Mouse (Mus musculus): ENCODE results near the gene Sncb. TPM values are rescaled to one million over a fixed set of nuclear protein-coding genes. Genes with fewer than 3 reads are reported as not detected.

Sncb gene
- polyA plus RNA-seq, 1 experiment from 2014 or later: 157 TPM

DNA sequence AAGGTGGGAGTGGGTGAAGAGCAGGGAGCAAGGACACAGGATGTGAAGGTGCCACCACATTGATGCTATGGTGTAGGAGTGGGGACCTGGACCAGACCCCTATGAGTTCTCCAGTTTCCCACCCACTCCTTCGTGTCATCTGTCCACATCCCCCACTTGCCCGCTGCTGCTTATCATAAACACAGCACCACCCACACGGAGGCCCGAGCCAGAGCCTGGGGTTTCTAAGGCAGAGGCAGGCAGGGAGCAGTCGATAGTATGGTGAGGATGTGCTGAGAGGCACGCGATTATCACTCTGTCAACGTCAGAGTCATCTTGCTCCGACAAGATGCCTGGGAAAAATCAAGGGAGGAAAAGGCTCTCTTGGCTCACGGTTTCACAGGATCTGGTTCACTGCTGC, 32.3 kb upstream of the Sncb start:
- H3K4me1 ChIP-seq (ENCODE audit: control insufficient read depth, insufficient read depth, low read depth, low read length): no peaks in the 10 kb centered on the region
- H3K4me3 ChIP-seq (ENCODE audit: low read length): no peak overlapping the region
- no peak overlapping the region for H3K4me2 ChIP-seq (ENCODE audit: low read length)
- H3K27ac ChIP-seq (ENCODE audit: low read depth, low read length): no peak overlapping the region
- no peaks in the 10 kb centered on the region for H3K36me3 ChIP-seq (ENCODE audit: control insufficient read depth, insufficient read depth, low read length)
- WGBS: 80% methylated on average over 10 of the region's 10 CpGs
- no peak for ATAC-seq
- H3K9ac ChIP-seq (ENCODE audit: low read depth, low read length): no peak overlapping the region
- peaks cover 2% of the 10 kb centered on the region; the same call in 1 of the 2 replicates for H3K27me3 ChIP-seq (replicated peaks; ENCODE audit: control insufficient read depth, insufficient read depth, low read length)
- H3K9me3 ChIP-seq (ENCODE audit: control insufficient read depth, low read length): no peaks in the 10 kb centered on the region

DNA sequence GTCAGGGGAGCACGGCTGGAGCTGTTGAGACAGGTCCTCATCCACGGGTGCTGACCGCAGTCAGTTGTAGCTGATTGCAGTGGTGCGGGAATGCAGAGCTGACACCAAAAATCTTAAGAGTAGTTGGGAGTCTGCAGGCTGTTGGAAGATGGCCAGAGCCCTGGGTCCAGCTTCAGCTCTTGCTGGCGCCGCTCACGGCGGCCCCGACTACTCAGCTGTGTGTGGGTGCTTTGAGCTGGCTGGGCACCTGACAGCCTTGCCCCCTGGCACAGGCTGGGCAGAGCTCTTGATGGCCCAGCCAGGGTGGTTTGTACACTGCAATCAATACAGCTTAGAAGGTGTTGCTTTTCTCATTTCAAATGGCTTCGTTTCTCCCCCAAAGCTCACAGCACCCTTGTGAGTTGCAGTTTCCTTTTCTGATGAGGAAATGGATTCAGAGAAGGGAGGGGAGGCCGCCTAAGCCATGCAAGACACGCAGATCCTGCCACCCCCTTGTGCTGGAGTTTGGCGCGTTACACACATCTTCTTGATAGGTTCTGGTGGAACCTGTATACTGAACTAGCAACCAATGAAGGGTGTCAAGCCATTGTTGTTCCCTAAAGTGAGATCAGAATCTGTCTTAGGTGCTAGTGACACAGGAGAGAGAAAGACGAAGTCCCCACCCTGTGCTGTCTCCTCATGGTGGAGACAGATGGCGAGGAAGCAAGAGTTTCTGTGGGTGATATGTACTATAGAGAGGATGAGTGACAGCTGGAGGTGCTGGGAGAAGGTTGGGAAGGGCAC, 31.7 kb upstream of the Sncb start:
- 82% methylated on average over 16 of the region's 16 CpGs for WGBS
- H3K36me3 ChIP-seq (ENCODE audit: control insufficient read depth, insufficient read depth, low read length): no peaks in the 10 kb centered on the region

DNA sequence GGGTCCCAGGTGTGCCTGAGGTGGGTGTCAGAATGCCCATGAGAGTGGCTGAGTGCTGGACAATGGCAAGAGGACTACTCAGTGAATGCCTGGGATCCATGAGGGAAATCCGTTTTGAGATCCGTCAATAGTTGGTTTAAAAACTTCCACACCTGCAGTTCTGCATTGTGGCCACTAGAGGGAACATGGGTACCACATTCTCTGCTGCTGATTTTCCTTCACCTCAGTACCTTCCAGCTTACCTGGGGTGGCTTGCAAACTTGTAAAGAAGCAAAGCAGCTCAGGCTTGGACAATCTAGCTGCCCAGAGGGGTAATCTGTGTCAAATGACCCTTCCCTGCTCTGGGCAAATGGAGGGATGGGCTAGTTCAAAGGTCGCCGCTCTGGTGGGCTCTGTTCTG, 31.0 kb upstream of the Sncb start:
- Histone ChIP-seq H3K36me3 (ENCODE audit: control insufficient read depth, insufficient read depth, low read length) (no peaks in the 10 kb centered on the region), H3K4me2 (ENCODE audit: low read length) (no peak overlapping the region), H3K4me3 (ENCODE audit: low read length) (no peak overlapping the region), H3K4me1 (ENCODE audit: control insufficient read depth, insufficient read depth, low read depth, low read length) (no peaks in the 10 kb centered on the region), H3K9ac (ENCODE audit: low read depth, low read length) (no peak overlapping the region), H3K27ac (ENCODE audit: low read depth, low read length) (no peak overlapping the region), H3K9me3 (ENCODE audit: control insufficient read depth, low read length) (no peaks in the 10 kb centered on the region), H3K27me3 (replicated peaks; ENCODE audit: control insufficient read depth, insufficient read depth, low read length) (peaks cover 5% of the 10 kb centered on the region)
- WGBS: 42% methylated on average over 4 of the region's 4 CpGs
- ATAC-seq: no peak

More for the DNA sequence above, 31.7 kb upstream of the Sncb start:
- H3K27ac ChIP-seq (ENCODE audit: low read depth, low read length): no peak overlapping the region
- no peaks in the 10 kb centered on the region for H3K9me3 ChIP-seq (ENCODE audit: control insufficient read depth, low read length)
- H3K9ac ChIP-seq (ENCODE audit: low read depth, low read length): no peak overlapping the region
- no peak for ATAC-seq
- H3K27me3 ChIP-seq (replicated peaks; ENCODE audit: control insufficient read depth, insufficient read depth, low read length): peaks cover 4% of the 10 kb centered on the region
- no peak overlapping the region for H3K4me2 ChIP-seq (ENCODE audit: low read length)
- no peak overlapping the region for H3K4me3 ChIP-seq (ENCODE audit: low read length)
- no peaks in the 10 kb centered on the region for H3K4me1 ChIP-seq (ENCODE audit: control insufficient read depth, insufficient read depth, low read depth, low read length)

DNA sequence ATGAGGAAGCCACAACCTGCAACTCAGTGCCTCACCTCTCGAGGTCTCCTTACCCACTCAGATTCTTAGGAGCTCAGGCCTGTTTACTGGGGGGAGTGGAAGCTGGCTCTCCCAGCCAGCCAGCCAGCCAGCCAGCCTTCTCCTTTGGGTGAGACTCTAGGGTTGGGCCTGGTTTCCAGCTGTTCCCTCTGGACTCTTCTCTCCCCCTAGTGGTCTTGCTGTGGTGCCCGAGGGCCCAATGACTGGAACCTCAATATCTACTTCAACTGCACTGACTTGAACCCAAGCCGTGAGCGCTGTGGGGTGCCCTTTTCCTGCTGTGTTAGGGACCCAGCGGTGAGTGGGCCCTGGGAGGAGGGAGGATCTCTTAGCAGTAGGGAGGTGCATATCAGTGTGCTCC, 28.4 kb upstream of the Sncb start:
- H3K9me3 ChIP-seq (ENCODE audit: control insufficient read depth, low read length): no peaks in the 10 kb centered on the region
- H3K27me3 ChIP-seq (replicated peaks; ENCODE audit: control insufficient read depth, insufficient read depth, low read length): peaks cover 5% of the 10 kb centered on the region
- WGBS: 52% methylated on average over 5 of the region's 5 CpGs
- no peak overlapping the region for H3K4me3 ChIP-seq (ENCODE audit: low read length)
- H3K9ac ChIP-seq (ENCODE audit: low read depth, low read length): no peak overlapping the region
- H3K27ac ChIP-seq (ENCODE audit: low read depth, low read length): no peak overlapping the region
- H3K36me3 ChIP-seq (ENCODE audit: control insufficient read depth, insufficient read depth, low read length): no peaks in the 10 kb centered on the region
- no peak overlapping the region for H3K4me2 ChIP-seq (ENCODE audit: low read length)
- ATAC-seq: no peak
- H3K4me1 ChIP-seq (ENCODE audit: control insufficient read depth, insufficient read depth, low read depth, low read length): peaks cover 10% of the 10 kb centered on the region

DNA sequence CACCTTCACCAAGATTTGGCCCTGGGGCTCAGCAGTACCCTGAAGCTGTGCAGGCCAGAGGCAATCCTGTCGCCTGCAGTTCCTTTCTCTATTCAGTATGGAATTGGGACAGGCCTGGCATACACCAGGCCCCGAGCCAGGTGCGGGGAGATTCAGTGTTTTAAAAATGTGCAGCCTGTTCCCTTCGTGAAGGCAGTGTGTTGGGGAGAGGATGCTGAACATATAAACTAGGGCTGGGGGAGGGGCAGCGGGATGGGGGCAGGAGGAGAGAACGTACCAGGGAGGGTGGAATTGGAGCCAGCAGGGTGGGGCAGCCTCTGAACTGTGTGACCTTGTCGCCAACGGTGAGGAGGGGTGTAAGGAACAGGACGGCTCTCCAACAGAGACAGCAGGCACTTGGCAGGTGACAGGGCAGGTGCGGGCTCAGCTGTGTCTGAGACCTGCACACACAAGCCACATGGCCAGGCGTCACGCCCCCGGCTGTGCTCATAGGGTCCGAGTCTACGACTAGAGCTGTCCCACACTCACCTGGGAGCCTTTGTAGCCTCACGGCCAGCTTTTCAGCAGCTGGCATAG, 27.7 kb upstream of the Sncb start:
- no peak for ATAC-seq
- Histone ChIP-seq H3K27ac (ENCODE audit: low read depth, low read length) (no peak overlapping the region), H3K4me2 (ENCODE audit: low read length) (no peak overlapping the region), H3K9ac (ENCODE audit: low read depth, low read length) (no peak overlapping the region), H3K4me1 (ENCODE audit: control insufficient read depth, insufficient read depth, low read depth, low read length) (peaks cover 11% of the 10 kb centered on the region), H3K9me3 (ENCODE audit: control insufficient read depth, low read length) (no peaks in the 10 kb centered on the region), H3K27me3 (replicated peaks; ENCODE audit: control insufficient read depth, insufficient read depth, low read length) (peaks cover 5% of the 10 kb centered on the region), H3K4me3 (ENCODE audit: low read length) (no peak overlapping the region), H3K36me3 (ENCODE audit: control insufficient read depth, insufficient read depth, low read length) (no peaks in the 10 kb centered on the region)
- 78% methylated on average over 16 of the region's 16 CpGs for WGBS

DNA sequence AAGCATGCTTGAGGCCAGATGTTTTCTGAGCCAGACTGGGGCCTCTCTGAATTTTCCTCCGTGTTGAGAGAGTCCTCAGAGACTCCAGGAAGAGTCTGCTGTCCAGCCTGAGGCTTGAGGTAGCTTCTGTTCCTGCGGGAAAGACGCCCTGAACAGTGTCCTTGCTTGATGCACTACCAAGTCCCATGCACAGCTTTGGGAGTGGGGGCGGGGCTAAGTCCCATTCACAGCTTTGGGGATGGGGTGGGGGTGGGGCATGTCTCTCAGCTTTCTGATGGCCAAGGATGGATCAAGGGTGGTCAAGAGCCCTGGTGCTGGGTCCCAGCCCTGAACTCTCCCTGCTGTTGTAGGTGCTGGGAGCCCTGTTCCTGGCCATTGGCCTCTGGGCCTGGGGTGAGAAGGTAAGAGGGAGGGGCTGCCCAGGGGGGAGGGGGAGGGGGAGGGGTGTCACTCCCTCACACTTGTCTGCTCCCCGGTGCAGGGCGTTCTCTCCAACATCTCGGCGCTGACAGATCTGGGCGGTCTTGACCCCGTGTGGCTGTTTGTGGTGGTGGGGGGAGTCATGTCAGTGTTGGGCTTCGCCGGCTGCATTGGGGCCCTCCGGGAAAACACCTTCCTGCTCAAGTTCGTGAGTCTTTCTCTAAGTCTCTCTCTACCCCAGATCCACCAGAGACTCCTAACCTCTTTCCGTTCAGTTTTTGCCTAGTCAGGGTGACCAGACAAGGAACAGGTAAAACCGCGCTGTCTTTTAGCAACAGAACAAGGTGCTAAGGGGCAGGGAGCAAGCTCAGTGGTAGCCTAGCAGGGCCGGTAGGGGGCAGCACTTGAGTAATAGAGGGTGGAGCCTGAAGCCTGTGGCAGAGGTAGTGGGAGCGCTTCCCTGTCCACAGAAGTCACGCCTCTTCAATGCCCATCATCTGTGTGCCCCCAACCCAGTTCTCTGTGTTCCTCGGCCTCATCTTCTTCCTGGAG, 26.1 kb upstream of the Sncb start:
- H3K4me2 ChIP-seq (ENCODE audit: low read length): no peak overlapping the region
- H3K27me3 ChIP-seq (replicated peaks; ENCODE audit: control insufficient read depth, insufficient read depth, low read length): peaks cover 3% of the 10 kb centered on the region; the same call in 1 of the 2 replicates
- H3K4me3 ChIP-seq (ENCODE audit: low read length): no peak overlapping the region
- H3K27ac ChIP-seq (ENCODE audit: low read depth, low read length): no peak overlapping the region
- H3K36me3 ChIP-seq (ENCODE audit: control insufficient read depth, insufficient read depth, low read length): no peaks in the 10 kb centered on the region
- 22% methylated on average over 21 of the region's 21 CpGs for WGBS
- no peaks in the 10 kb centered on the region for H3K9me3 ChIP-seq (ENCODE audit: control insufficient read depth, low read length)
- peaks cover 11% of the 10 kb centered on the region for H3K4me1 ChIP-seq (ENCODE audit: control insufficient read depth, insufficient read depth, low read depth, low read length)
- no peak overlapping the region for H3K9ac ChIP-seq (ENCODE audit: low read depth, low read length)
- ATAC-seq: no peak

DNA sequence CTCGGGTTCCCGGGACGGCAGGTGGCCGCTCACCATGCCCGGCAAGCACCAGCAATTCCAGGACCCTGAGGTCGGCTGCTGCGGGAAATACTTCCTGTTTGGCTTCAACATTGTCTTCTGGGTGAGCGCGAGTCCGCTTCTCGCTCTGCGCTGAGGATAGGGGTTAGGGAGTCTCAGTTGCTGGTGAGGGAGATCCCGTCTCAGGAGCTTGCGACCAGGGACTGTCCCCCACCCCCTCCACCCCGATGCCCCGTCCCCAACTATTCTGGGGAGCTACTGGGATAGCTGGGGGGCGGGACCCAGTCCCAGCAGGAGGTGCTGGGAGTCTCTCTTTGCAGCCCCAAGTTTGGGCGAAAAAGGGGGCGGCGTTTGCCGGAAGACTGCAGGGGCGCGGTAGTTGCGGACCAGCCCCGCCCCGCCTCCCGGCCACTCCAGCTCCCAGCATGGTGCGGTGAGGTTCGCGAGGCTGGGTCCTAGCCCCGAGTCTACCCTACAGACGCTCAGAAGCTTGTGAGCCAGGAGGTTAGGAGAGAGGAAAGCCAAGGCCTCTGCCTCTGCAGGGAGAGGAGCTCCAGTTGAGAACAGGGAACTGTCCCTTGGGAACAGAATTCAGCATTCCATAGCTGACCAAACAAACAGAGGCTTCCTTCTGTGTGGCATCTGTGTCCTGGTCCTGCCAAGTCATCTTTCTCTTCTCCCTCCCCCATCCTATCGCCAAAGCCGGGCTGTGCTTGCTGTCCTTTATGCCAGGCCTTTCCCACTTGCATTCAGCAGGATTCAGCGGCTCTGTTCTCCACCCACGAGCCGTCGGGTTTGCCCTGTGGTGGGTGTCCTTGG, 23.4 kb upstream of the Sncb start:
- Histone ChIP-seq H3K27me3 (replicated peaks; ENCODE audit: control insufficient read depth, insufficient read depth, low read length) (peaks cover 3% of the 10 kb centered on the region; the same call in 1 of the 2 replicates), H3K4me2 (ENCODE audit: low read length) (peak overlapping the region; percentile 79)

DNA sequence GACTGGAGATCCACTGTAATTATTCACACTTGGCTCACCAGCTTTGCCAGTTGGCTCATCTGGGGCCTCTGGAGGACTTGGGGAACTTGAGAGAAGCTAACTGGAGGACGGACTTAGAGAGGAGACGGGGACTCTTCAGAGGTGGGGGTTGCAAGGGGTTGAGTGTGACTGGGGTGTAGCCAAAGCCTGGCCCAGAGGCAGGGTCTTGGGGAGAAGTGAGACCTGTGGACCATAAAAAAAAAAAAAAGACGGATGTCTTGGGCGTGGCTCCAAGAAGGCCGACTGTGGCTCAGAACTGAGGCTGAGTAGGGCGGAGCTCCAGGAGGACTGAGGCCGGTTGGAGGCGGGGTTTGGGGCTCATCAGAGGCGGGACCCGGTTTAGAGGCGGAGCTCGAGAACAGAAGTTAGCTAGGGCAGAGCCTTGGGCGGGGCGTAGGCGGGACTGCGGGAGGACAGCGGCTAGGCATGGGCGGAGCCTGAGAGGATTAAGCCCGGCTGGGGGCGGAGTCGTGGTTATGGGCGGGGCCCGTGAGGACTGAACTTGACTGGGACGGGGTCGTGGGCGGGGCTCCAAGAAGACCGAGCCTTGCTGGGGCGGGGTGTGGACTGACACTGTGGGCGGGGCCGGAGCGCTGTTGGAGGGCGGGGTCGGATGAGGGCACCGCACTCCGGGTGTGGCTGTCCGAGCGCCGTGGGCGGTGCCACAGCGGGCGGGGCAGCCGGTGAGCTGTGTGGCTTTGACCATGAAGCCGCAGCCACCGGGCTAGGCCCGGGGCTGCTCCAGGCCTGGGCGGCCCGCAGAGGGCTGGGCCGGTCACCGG, 22.6 kb upstream of the Sncb start, which contains the start of gene Tspan17:
Tspan17 (plus strand) TSS at position 638 of the 821 bp plus-strand sequence.
- Histone ChIP-seq H3K4me1 (ENCODE audit: control insufficient read depth, insufficient read depth, low read depth, low read length) (peaks cover 11% of the 10 kb centered on the region), H3K36me3 (ENCODE audit: control insufficient read depth, insufficient read depth, low read length) (no peaks in the 10 kb centered on the region), H3K9ac (ENCODE audit: low read depth, low read length) (peak within 1 kb of the TSS; percentile 70), H3K27me3 (replicated peaks; ENCODE audit: control insufficient read depth, insufficient read depth, low read length) (peaks cover 3% of the 10 kb centered on the region; the same call in 1 of the 2 replicates), H3K9me3 (ENCODE audit: control insufficient read depth, low read length) (no peaks in the 10 kb centered on the region), H3K4me3 (ENCODE audit: low read length) (peak within 1 kb of the TSS; percentile 59), H3K4me2 (ENCODE audit: low read length) (peak within 1 kb of the TSS; percentile 79), H3K27ac (ENCODE audit: low read depth, low read length) (0 out of 2 replicates have a peak within 1 kb of the TSS, but pooled peaks have one; percentile 50)
- 3% methylated on average over 47 of the region's 49 CpGs for WGBS
- ATAC-seq: peak; percentile 90

More for the DNA sequence above, 23.4 kb upstream of the Sncb start:
- Histone ChIP-seq H3K27ac (ENCODE audit: low read depth, low read length) (0 out of 2 replicates have a peak overlapping the region, but pooled peaks have one; percentile 50), H3K9ac (ENCODE audit: low read depth, low read length) (peak overlapping the region; percentile 70), H3K4me1 (ENCODE audit: control insufficient read depth, insufficient read depth, low read depth, low read length) (peaks cover 11% of the 10 kb centered on the region), H3K36me3 (ENCODE audit: control insufficient read depth, insufficient read depth, low read length) (no peaks in the 10 kb centered on the region), H3K9me3 (ENCODE audit: control insufficient read depth, low read length) (no peaks in the 10 kb centered on the region), H3K4me3 (ENCODE audit: low read length) (peak overlapping the region; percentile 59)
- under 1% methylated on average over 35 of the region's 38 CpGs for WGBS
- peak; percentile 60 for ATAC-seq

All from hindbrain, embryonic 16.5 days (tissue).